15 mouse cellular contexts compared by ENCODE assay signal in the genomic region with DNA sequence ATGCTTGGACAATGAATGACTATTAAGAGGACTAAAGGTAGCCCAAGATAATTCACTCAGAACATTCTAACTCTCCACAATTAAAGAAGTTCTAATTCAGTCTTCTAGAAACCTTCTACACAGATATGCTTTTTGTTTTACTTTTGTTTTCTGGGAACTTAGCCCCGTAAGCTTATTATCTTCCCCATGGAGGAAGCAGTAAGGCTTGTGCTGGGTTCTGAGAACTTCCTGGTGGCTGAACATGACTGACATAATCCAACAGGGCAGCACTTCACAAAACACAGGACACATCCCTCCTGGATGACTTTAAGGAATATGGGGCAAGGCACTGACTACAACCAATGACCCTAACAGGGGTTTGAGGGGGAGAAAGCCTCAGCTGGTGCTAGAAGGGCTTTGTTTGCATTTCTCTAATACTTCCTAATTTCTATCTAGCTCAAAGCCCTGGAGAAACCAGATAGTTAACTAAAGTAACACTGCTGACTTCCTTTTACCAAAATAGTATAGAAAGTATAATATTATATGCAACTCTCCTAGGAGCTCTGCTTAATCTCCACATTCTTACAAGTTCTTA. TPM values are rescaled to one million over a fixed set of nuclear protein-coding genes. Genes with fewer than 3 reads are reported as not detected.
DNase-seq lines count a peak whose midpoint lies in the region; ATAC-seq lines count a peak whose summit lies in the region.
"Had no signal": no experiment of that assay in that cellular context is flagged by ENCODE, and none has a peak within 500 bp of the region (broad histone marks: within the 10 kb centered on the region; RNA-seq: fewer than 3 reads in every experiment).

No protein-coding gene starts in this region.

- H3K4me3 ChIP-seq in heart, embryonic 16.5 days (ENCODE audit: low read length), result no peak overlapping the region
- no peak overlapping the region for H3K4me3 ChIP-seq in heart, embryonic 12.5 days
- H3K4me3 ChIP-seq in liver, embryonic 11.5 days (ENCODE audit: low read depth, low read length), result no peak overlapping the region
- H3K4me3 ChIP-seq: forebrain, embryonic 10.5 days; left cerebral cortex, adult 2 months; lung, embryonic 15.5 days had no signal

- ATAC-seq in heart, embryonic 16.5 days (replicated peaks; ENCODE audit: extremely low read depth, insufficient read depth, low FRiP score), result no peak
- no peak for ATAC-seq in heart, embryonic 12.5 days (ENCODE audit: insufficient number of reproducible peaks, low FRiP score)
- no peak for ATAC-seq in liver, embryonic 11.5 days (replicated peaks; ENCODE audit: low FRiP score)

- H3K27me3 ChIP-seq in heart, embryonic 16.5 days (ENCODE audit: control insufficient read depth, insufficient read depth, low read length), result no peaks in the 10 kb centered on the region
- H3K27me3 ChIP-seq in heart, embryonic 12.5 days (replicated peaks), result no peaks in the 10 kb centered on the region
- H3K27me3 ChIP-seq in liver, embryonic 11.5 days (replicated peaks; ENCODE audit: control insufficient read depth, insufficient read depth, low read length), result no peaks in the 10 kb centered on the region
- H3K27me3 ChIP-seq in splenic B cell, adult 2 months (ENCODE audit: control insufficient read depth, insufficient read depth, low read length, poor library complexity, severe bottlenecking), result no peaks in the 10 kb centered on the region
- H3K27me3 ChIP-seq: lung, embryonic 15.5 days had no signal

- no peak overlapping the region for H3K4me2 ChIP-seq in heart, embryonic 16.5 days (ENCODE audit: low read depth, low read length)
- no peak overlapping the region for H3K4me2 ChIP-seq in heart, embryonic 12.5 days
- peak overlapping the region; percentile 55 for H3K4me2 ChIP-seq in liver, embryonic 11.5 days
- H3K4me2 ChIP-seq: hindbrain, embryonic 14.5 days; lung, embryonic 15.5 days had no signal

- WGBS in heart, embryonic 16.5 days, result 33% methylated on average over 1 of the region's 1 CpGs
- WGBS in heart, embryonic 12.5 days, result 43% methylated on average over 1 of the region's 1 CpGs
- WGBS in liver, embryonic 11.5 days, result 46% methylated on average over 1 of the region's 1 CpGs

- H3K9ac ChIP-seq in heart, embryonic 16.5 days (ENCODE audit: low read length), result no peak overlapping the region
- no peak overlapping the region for H3K9ac ChIP-seq in heart, embryonic 12.5 days
- H3K9ac ChIP-seq in liver, embryonic 11.5 days (ENCODE audit: low read depth, low read length), result no peak overlapping the region; the same call in 1 of the 2 replicates
- H3K9ac ChIP-seq: hindbrain, embryonic 14.5 days; lung, embryonic 15.5 days had no signal

- H3K36me3 ChIP-seq in heart, embryonic 16.5 days (ENCODE audit: control insufficient read depth, insufficient read depth), result no peaks in the 10 kb centered on the region
- 0 out of 2 replicates have a peak, but pooled peaks cover 4% of the 10 kb centered on the region for H3K36me3 ChIP-seq in heart, embryonic 12.5 days
- H3K36me3 ChIP-seq in liver, embryonic 11.5 days (ENCODE audit: control insufficient read depth, insufficient read depth, low read length), result no peaks in the 10 kb centered on the region
- H3K36me3 ChIP-seq in splenic B cell, adult 2 months (ENCODE audit: control insufficient read depth, insufficient read depth, low read length, poor library complexity, severe bottlenecking), result no peaks in the 10 kb centered on the region
- H3K36me3 ChIP-seq: lung, embryonic 15.5 days had no signal

- peak overlapping the region; percentile 30 for H3K27ac ChIP-seq in heart, embryonic 16.5 days (ENCODE audit: low read length)
- no peak overlapping the region for H3K27ac ChIP-seq in heart, embryonic 12.5 days (ENCODE audit: poor library complexity, severe bottlenecking)
- peak overlapping the region; percentile 78 for H3K27ac ChIP-seq in liver, embryonic 11.5 days (ENCODE audit: low read depth, low read length)
- H3K27ac ChIP-seq: forebrain, embryonic 10.5 days; hindbrain, embryonic 14.5 days; left cerebral cortex, adult 2 months; lung, embryonic 15.5 days had no signal

- peaks cover 40% of the 10 kb centered on the region for H3K4me1 ChIP-seq in heart, embryonic 16.5 days (ENCODE audit: control insufficient read depth, insufficient read depth, low read length)
- peaks cover 42% of the 10 kb centered on the region for H3K4me1 ChIP-seq in heart, embryonic 12.5 days (replicated peaks)
- peaks cover 42% of the 10 kb centered on the region for H3K4me1 ChIP-seq in liver, embryonic 11.5 days (replicated peaks; ENCODE audit: control insufficient read depth, insufficient read depth, low read length)

- DNase-seq in MEL-GATA-1-ER (ENCODE audit: extremely low read depth, low read depth), result peak; percentile 66
- DNase-seq in liver, embryonic 11.5 days (ENCODE audit: low spot score), result no peak
- DNase-seq in splenic B cell, adult 2 months (ENCODE audit: low read depth, low spot score), result peak; percentile 37
- no peak for DNase-seq in frontal cortex, adult 2 months (ENCODE audit: extremely low spot score in 1 of 2, low spot score in 1 of 2)
- no peak for DNase-seq in right cerebral cortex, adult 2 months (ENCODE audit: low spot score in 2 of 2)
- no peak for DNase-seq in thymus, postnatal 14 days
- DNase-seq: gastrocnemius, postnatal 10 days; kidney, postnatal 25 days; right cerebral cortex, postnatal 4 days had no signal

- no peaks in the 10 kb centered on the region for H3K9me3 ChIP-seq in heart, embryonic 16.5 days (replicated peaks; ENCODE audit: control insufficient read depth, low read length)
- no peaks in the 10 kb centered on the region for H3K9me3 ChIP-seq in heart, embryonic 12.5 days (replicated peaks)
- no peaks in the 10 kb centered on the region for H3K9me3 ChIP-seq in liver, embryonic 11.5 days (ENCODE audit: control insufficient read depth, low read length)
- H3K9me3 ChIP-seq: forebrain, embryonic 10.5 days; lung, embryonic 15.5 days had no signal

RNA-seq across cellular contexts. Expression of a gene that starts 26.6 kb away (rescaled TPM):
- 103 and 104 TPM in 2 replicates for polyA plus RNA-seq in heart, embryonic 16.5 days (2015; fragmentation: Nextera tagmentation; extraction: Ambion mirVana)
- polyA plus RNA-seq in heart, embryonic 12.5 days (2016; fragmentation: Nextera tagmentation; extraction: Ambion mirVana), result 109 TPM in 2 replicates
- polyA plus RNA-seq in liver, embryonic 11.5 days (2014; fragmentation: Nextera tagmentation; extraction: Ambion mirVana), result 70.1 and 70.7 TPM in 2 replicates
- 143 and 144 TPM in 2 replicates for polyA plus RNA-seq in frontal cortex, adult 2 months (2012; rRNA removed)

RNA-seq across cellular contexts. Expression of a gene that starts 48.2 kb away (rescaled TPM):
- polyA plus RNA-seq in heart, embryonic 16.5 days (2015; fragmentation: Nextera tagmentation; extraction: Ambion mirVana), result 26.2 and 26.7 TPM in 2 replicates
- 21.6 and 21.8 TPM in 2 replicates for polyA plus RNA-seq in heart, embryonic 12.5 days (2016; fragmentation: Nextera tagmentation; extraction: Ambion mirVana)
- polyA plus RNA-seq in liver, embryonic 11.5 days (2014; fragmentation: Nextera tagmentation; extraction: Ambion mirVana), result 21.5 and 25.1 TPM in 2 replicates
- 21.5 and 29.0 TPM in 2 replicates for polyA plus RNA-seq in frontal cortex, adult 2 months (2012; rRNA removed)

RNA-seq across cellular contexts. Expression of a gene that starts 57.5 kb away (rescaled TPM):
- polyA plus RNA-seq in heart, embryonic 16.5 days (2015; fragmentation: Nextera tagmentation; extraction: Ambion mirVana), result 0.17 and 0.54 TPM in 2 replicates
- polyA plus RNA-seq in heart, embryonic 12.5 days (2016; fragmentation: Nextera tagmentation; extraction: Ambion mirVana), result 0.33 TPM in 1 of 2 replicates, not detected in the other
- 5.6 and 6.3 TPM in 2 replicates for polyA plus RNA-seq in liver, embryonic 11.5 days (2014; fragmentation: Nextera tagmentation; extraction: Ambion mirVana)
- polyA plus RNA-seq in frontal cortex, adult 2 months (2012; rRNA removed), result 0.06 and 0.18 TPM in 2 replicates

Comparison
In these comparisons a context has a peak if more than half of its experiments do, and no peak if none do; other contexts are left out.
1. DNase-seq: peak in MEL-GATA-1-ER (single experiment) and splenic B cell, adult 2 months (single experiment); none in liver, embryonic 11.5 days (single experiment), frontal cortex, adult 2 months (0 of 2), right cerebral cortex, adult 2 months (0 of 2) and thymus, postnatal 14 days (single experiment).